23 mouse cellular contexts compared by ENCODE assay signal in genomic region chr1:127131871-127132270, GRCm38 (mm10).
DNase-seq lines count a peak whose midpoint lies in the region; ATAC-seq and TF ChIP-seq lines count a peak whose summit lies in the region.
"Had no signal": no experiment of that assay in that cellular context is flagged by ENCODE, and none has a peak within 500 bp of the region (broad histone marks: within the 10 kb centered on the region; RNA-seq: fewer than 3 reads in every experiment).

No protein-coding gene starts in this region.

- no peaks in the 10 kb centered on the region for H3K4me1 ChIP-seq in heart, embryonic 10.5 days
- no peaks in the 10 kb centered on the region for H3K4me1 ChIP-seq in heart, embryonic 11.5 days (ENCODE audit: control insufficient read depth, insufficient read depth, low read length)
- no peaks in the 10 kb centered on the region for H3K4me1 ChIP-seq in lung, postnatal 0 days (ENCODE audit: insufficient read depth, low read depth, low read length)
- H3K4me1 ChIP-seq in stomach, embryonic 15.5 days = no peaks in the 10 kb centered on the region
- no peaks in the 10 kb centered on the region for H3K4me1 ChIP-seq in stomach, postnatal 0 days (replicated peaks; ENCODE audit: control insufficient read depth, insufficient read depth)
- H3K4me1 ChIP-seq: embryonic facial prominence, embryonic 13.5 days; embryonic facial prominence, embryonic 15.5 days; forebrain, embryonic 10.5 days had no signal

- H3K4me2 ChIP-seq in heart, embryonic 11.5 days = no peak overlapping the region
- no peak overlapping the region for H3K4me2 ChIP-seq in lung, postnatal 0 days (replicated peaks; ENCODE audit: low read depth, low read length)
- H3K4me2 ChIP-seq in stomach, embryonic 15.5 days = no peak overlapping the region
- H3K4me2 ChIP-seq in stomach, postnatal 0 days (replicated peaks; ENCODE audit: low read depth) = no peak overlapping the region
- H3K4me2 ChIP-seq: embryonic facial prominence, embryonic 13.5 days; embryonic facial prominence, embryonic 15.5 days; forebrain, embryonic 12.5 days had no signal

- no peaks in the 10 kb centered on the region for H3K27me3 ChIP-seq in heart, embryonic 10.5 days (ENCODE audit: insufficient read depth, poor library complexity, severe bottlenecking)
- no peaks in the 10 kb centered on the region for H3K27me3 ChIP-seq in heart, embryonic 11.5 days (ENCODE audit: control insufficient read depth, insufficient read depth, low read length)
- H3K27me3 ChIP-seq in lung, postnatal 0 days (replicated peaks; ENCODE audit: insufficient read depth, low read length) = no peaks in the 10 kb centered on the region
- no peaks in the 10 kb centered on the region for H3K27me3 ChIP-seq in stomach, embryonic 15.5 days (replicated peaks)
- H3K27me3 ChIP-seq in stomach, postnatal 0 days (ENCODE audit: control insufficient read depth, insufficient read depth, low read length) = no peaks in the 10 kb centered on the region
- H3K27me3 ChIP-seq: embryonic facial prominence, embryonic 13.5 days; embryonic facial prominence, embryonic 15.5 days; forebrain, embryonic 12.5 days had no signal

- no peak for TF ChIP-seq CTCF in lung, postnatal 0 days (IDR thresholded peaks at IDR 0.05)
- no peak for TF ChIP-seq CTCF in stomach, postnatal 0 days (IDR thresholded peaks at IDR 0.05; ENCODE audit: low read depth)

- no peak overlapping the region for H3K4me3 ChIP-seq in heart, embryonic 10.5 days
- no peak overlapping the region for H3K4me3 ChIP-seq in heart, embryonic 11.5 days (ENCODE audit: low read depth, low read length)
- H3K4me3 ChIP-seq in lung, postnatal 0 days (ENCODE audit: low read depth, low read length) = no peak overlapping the region
- no peak overlapping the region for H3K4me3 ChIP-seq in stomach, embryonic 15.5 days (replicated peaks)
- no peak overlapping the region for H3K4me3 ChIP-seq in stomach, postnatal 0 days (ENCODE audit: low read depth, low read length)
- H3K4me3 ChIP-seq: embryonic facial prominence, embryonic 13.5 days; embryonic facial prominence, embryonic 15.5 days; erythroblast, embryonic 14.5 days; forebrain, embryonic 10.5 days; forebrain, embryonic 12.5 days had no signal

- peak; percentile 13 for DNase-seq in heart, embryonic 10.5 days (ENCODE audit: low spot score)
- DNase-seq in lung, postnatal 0 days (ENCODE audit: low spot score) = peak; percentile 18
- no peak for DNase-seq in lung, postnatal 25 days (ENCODE audit: low spot score)
- DNase-seq in stomach, postnatal 0 days (ENCODE audit: low spot score) = no peak
- DNase-seq: adrenal gland, adult 2 months; adrenal gland, postnatal 10 days; adrenal gland, postnatal 25 days; cerebellum, adult 11 months; cerebellum, adult 18-20 months; cerebellum, adult 8-10 months; cerebellum, adult 9-11 months; cerebellum, postnatal 14 days; cerebellum, postnatal 36 days; embryo, embryonic 11 days had no signal

- H3K36me3 ChIP-seq in heart, embryonic 10.5 days = no peaks in the 10 kb centered on the region
- H3K36me3 ChIP-seq in heart, embryonic 11.5 days (ENCODE audit: control insufficient read depth, insufficient read depth, low read length) = no peaks in the 10 kb centered on the region
- H3K36me3 ChIP-seq in lung, postnatal 0 days (ENCODE audit: insufficient read depth, low read length) = no peaks in the 10 kb centered on the region
- no peaks in the 10 kb centered on the region for H3K36me3 ChIP-seq in stomach, embryonic 15.5 days
- no peaks in the 10 kb centered on the region for H3K36me3 ChIP-seq in stomach, postnatal 0 days (ENCODE audit: control insufficient read depth, insufficient read depth, low read length)
- H3K36me3 ChIP-seq: embryonic facial prominence, embryonic 13.5 days; embryonic facial prominence, embryonic 15.5 days; forebrain, embryonic 10.5 days; forebrain, embryonic 12.5 days had no signal

- no peak overlapping the region for H3K27ac ChIP-seq in heart, embryonic 10.5 days
- H3K27ac ChIP-seq in heart, embryonic 11.5 days (ENCODE audit: low read depth, low read length) = no peak overlapping the region
- no peak overlapping the region for H3K27ac ChIP-seq in lung, postnatal 0 days (ENCODE audit: low read length)
- H3K27ac ChIP-seq in stomach, embryonic 15.5 days = no peak overlapping the region
- H3K27ac ChIP-seq in stomach, postnatal 0 days (replicated peaks) = no peak overlapping the region
- H3K27ac ChIP-seq: embryonic facial prominence, embryonic 13.5 days; embryonic facial prominence, embryonic 15.5 days; forebrain, embryonic 10.5 days; forebrain, embryonic 12.5 days had no signal

- ATAC-seq in heart, embryonic 11.5 days (replicated peaks; ENCODE audit: insufficient number of reproducible peaks, low FRiP score, low TSS enrichment) = no peak
- ATAC-seq in lung, postnatal 0 days = no peak
- 0 out of 2 replicates have a peak, but pooled peaks have one; percentile 9 for ATAC-seq in stomach, embryonic 15.5 days (ENCODE audit: insufficient read depth, low FRiP score, low read depth)
- no peak for ATAC-seq in stomach, postnatal 0 days (ENCODE audit: low FRiP score, low TSS enrichment)
- no peak for ATAC-seq in granulocyte monocyte progenitor cell, adult 5-6 weeks (replicated peaks; ENCODE audit: poor library complexity, severe bottlenecking)
- ATAC-seq: forebrain, embryonic 14.5 days had no signal

- TF ChIP-seq EP300 in lung, postnatal 0 days (IDR thresholded peaks at IDR 0.05) = no peak
- TF ChIP-seq EP300 in stomach, postnatal 0 days (optimal IDR thresholded peaks at IDR 0.05) = no peak

- H3K9me3 ChIP-seq in heart, embryonic 10.5 days = no peaks in the 10 kb centered on the region
- H3K9me3 ChIP-seq in heart, embryonic 11.5 days (replicated peaks; ENCODE audit: control insufficient read depth, low read length) = no peaks in the 10 kb centered on the region
- no peaks in the 10 kb centered on the region for H3K9me3 ChIP-seq in lung, postnatal 0 days (ENCODE audit: low read length)
- H3K9me3 ChIP-seq in stomach, embryonic 15.5 days = no peaks in the 10 kb centered on the region
- H3K9me3 ChIP-seq in stomach, postnatal 0 days (ENCODE audit: control insufficient read depth, low read length) = no peaks in the 10 kb centered on the region
- H3K9me3 ChIP-seq: embryonic facial prominence, embryonic 13.5 days; embryonic facial prominence, embryonic 15.5 days; forebrain, embryonic 10.5 days; forebrain, embryonic 12.5 days had no signal

- no peak overlapping the region for H3K9ac ChIP-seq in heart, embryonic 11.5 days (ENCODE audit: low read depth, low read length)
- H3K9ac ChIP-seq in lung, postnatal 0 days (replicated peaks; ENCODE audit: low read depth) = no peak overlapping the region
- no peak overlapping the region for H3K9ac ChIP-seq in stomach, embryonic 15.5 days
- no peak overlapping the region for H3K9ac ChIP-seq in stomach, postnatal 0 days (ENCODE audit: low read length)
- H3K9ac ChIP-seq: embryonic facial prominence, embryonic 13.5 days; embryonic facial prominence, embryonic 15.5 days; forebrain, embryonic 12.5 days had no signal

- WGBS in heart, embryonic 10.5 days = 92% methylated on average over 5 of the region's 5 CpGs
- WGBS in heart, embryonic 11.5 days (ENCODE audit: insufficient replicate concordance) = 80% methylated on average over 5 of the region's 5 CpGs
- WGBS in lung, postnatal 0 days = 44% methylated on average over 5 of the region's 5 CpGs
- WGBS in stomach, embryonic 15.5 days = 52% methylated on average over 5 of the region's 5 CpGs
- 50% methylated on average over 5 of the region's 5 CpGs for WGBS in stomach, postnatal 0 days

Comparison
In these comparisons a context has a peak if more than half of its experiments do, and no peak if none do; other contexts are left out.
1. DNase-seq: peak in heart, embryonic 10.5 days (single experiment) and lung, postnatal 0 days (single experiment); none in lung, postnatal 25 days (single experiment) and stomach, postnatal 0 days (single experiment).